Mouse (Mus musculus): ENCODE measurements around the gene Sumo2. TPM values are rescaled to one million over a fixed set of nuclear protein-coding genes. Genes with fewer than 3 reads are reported as not detected.
"Not testable (repeated sequence)": the region's sequence is repeated elsewhere in the genome, so short reads cannot be mapped to it uniquely, and the experiment has no call there.

The Sumo2 gene
- total RNA-seq, 1 experiment = 579 TPM

DNA sequence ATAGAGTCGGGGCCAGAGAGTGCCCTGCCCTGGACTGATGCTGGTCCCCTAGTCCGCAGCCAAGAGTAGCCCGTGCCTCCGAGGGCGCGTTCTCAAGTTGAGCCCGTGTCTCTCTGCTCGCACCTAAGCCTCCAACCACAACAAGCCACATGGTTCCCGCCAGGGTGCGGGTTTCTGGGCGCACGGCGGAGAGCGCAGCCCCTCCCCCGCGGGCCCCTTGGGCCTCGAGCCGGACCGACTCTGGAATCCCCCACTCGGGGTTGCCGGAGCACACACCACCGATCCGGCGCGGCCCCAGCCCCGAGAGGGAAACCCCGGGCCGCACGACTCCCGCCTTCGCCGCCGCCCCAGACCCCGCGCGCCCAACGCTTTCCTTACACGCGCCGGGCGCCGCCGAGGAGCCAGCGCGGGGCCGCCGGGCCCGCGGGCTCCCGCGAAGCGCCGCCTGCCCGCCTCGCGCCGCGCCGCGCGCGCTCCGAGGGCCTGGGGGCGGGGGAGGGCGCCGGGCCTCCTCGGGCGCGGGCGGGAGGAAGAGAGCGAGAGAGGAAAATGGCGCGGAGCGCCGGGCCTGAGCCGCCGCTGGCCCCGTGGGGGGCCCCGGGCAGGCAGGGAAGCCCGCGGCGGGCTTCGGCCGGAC lies 557 bp downstream of the Sumo2 start:
- H3K9ac ChIP-seq (ENCODE audit: insufficient read depth, low read depth, low read length, poor library complexity, severe bottlenecking) = peak overlapping the region; percentile 99
- TF ChIP-seq MAFK (IDR thresholded peaks at IDR 0.05; ENCODE audit: insufficient read depth, low read depth, low read length) = no peak
- H3K27ac ChIP-seq (ENCODE audit: insufficient read depth, low read depth, low read length, poor library complexity, severe bottlenecking) = peak overlapping the region; percentile 97
- H3K36me3 ChIP-seq (ENCODE audit: control insufficient read depth, insufficient read depth, low read length, poor library complexity, severe bottlenecking) = peaks cover 24% of the 10 kb centered on the region
- H3K4me3 ChIP-seq (ENCODE audit: insufficient read depth in 1 of 2, low read depth in 1 of 2, low read length in 2 of 2, poor library complexity in 1 of 2, severe bottlenecking in 1 of 2) = peak overlapping the region; percentile 84 to 99
- peaks cover 3 to 6% of the 10 kb centered on the region in 2 experiments for H3K4me1 ChIP-seq (ENCODE audit: control insufficient read depth in 2 of 2, insufficient read depth in 2 of 2, low read length in 2 of 2, poor library complexity in 1 of 2)
- H3K9me3 ChIP-seq (ENCODE audit: control insufficient read depth, insufficient read depth, low read depth, low read length) = no peaks in the 10 kb centered on the region
- in situ Hi-C loops (cut with MboI; ENCODE audit: low sequenced_read_pairs in 2 of 2, unreplicated experiment in 2 of 2) = no loop called here
- no peak for DNase-seq (ENCODE audit: low read depth, low spot score)

GRCm38 (mm10) chr11:115534759-115535371 lies 1.2 kb downstream of the Sumo2 start:
- H3K4me1 ChIP-seq (ENCODE audit: control insufficient read depth in 2 of 2, insufficient read depth in 2 of 2, low read length in 2 of 2, poor library complexity in 1 of 2) = peaks cover 3 to 6% of the 10 kb centered on the region in 2 experiments
- H3K9ac ChIP-seq (ENCODE audit: insufficient read depth, low read depth, low read length, poor library complexity, severe bottlenecking) = peak overlapping the region; percentile 99
- H3K4me3 ChIP-seq (ENCODE audit: insufficient read depth in 1 of 2, low read depth in 1 of 2, low read length in 2 of 2, poor library complexity in 1 of 2, severe bottlenecking in 1 of 2) = peak overlapping the region; percentile 84 to 99
- H3K36me3 ChIP-seq (ENCODE audit: control insufficient read depth, insufficient read depth, low read length, poor library complexity, severe bottlenecking) = peaks cover 24% of the 10 kb centered on the region
- DNase-seq (ENCODE audit: low read depth, low spot score) = no peak
- in situ Hi-C loops (cut with MboI; ENCODE audit: low sequenced_read_pairs in 2 of 2, unreplicated experiment in 2 of 2) = no loop called here
- TF ChIP-seq CHD2 (IDR thresholded peaks at IDR 0.05; ENCODE audit: low read depth, low read length) (no peak), ZC3H11A (IDR thresholded peaks at IDR 0.05; ENCODE audit: borderline replicate concordance, low read depth, low read length) (no peak), MAFK (IDR thresholded peaks at IDR 0.05; ENCODE audit: insufficient read depth, low read depth, low read length) (no peak), HCFC1 (IDR thresholded peaks at IDR 0.05; ENCODE audit: borderline replicate concordance, insufficient read depth, low read length) (no peak), ZNF384 (IDR thresholded peaks at IDR 0.05; ENCODE audit: low read depth, low read length) (no peak)
- H3K9me3 ChIP-seq (ENCODE audit: control insufficient read depth, insufficient read depth, low read depth, low read length) = no peaks in the 10 kb centered on the region
- peak overlapping the region; percentile 97; the same call in 1 of the 2 replicates for H3K27ac ChIP-seq (ENCODE audit: insufficient read depth, low read depth, low read length, poor library complexity, severe bottlenecking)

DNA sequence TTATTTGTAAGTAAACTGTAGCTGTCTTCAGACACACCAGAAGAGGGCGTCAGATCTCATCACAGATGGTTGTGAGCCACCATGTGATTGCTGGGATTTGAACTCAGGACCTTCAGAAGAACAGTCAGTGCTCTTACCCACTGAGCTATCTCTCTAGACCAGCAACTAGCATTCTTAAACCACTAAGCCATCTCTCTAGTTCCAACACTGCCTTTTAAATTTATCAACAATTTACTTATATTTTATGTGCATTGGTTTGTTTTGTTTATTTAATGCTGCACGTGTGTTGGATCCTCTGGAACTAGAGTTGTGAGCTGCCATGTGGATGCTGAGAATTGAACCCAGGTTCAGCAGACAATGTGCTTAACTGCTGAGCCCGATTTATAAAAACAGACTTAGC lies 9.6 kb downstream of the Sumo2 start:
- H3K4me1 ChIP-seq (ENCODE audit: control insufficient read depth in 2 of 2, insufficient read depth in 2 of 2, low read length in 2 of 2, poor library complexity in 1 of 2); in situ Hi-C loops (cut with MboI; ENCODE audit: low sequenced_read_pairs in 2 of 2, unreplicated experiment in 2 of 2); H3K4me3 ChIP-seq (ENCODE audit: insufficient read depth in 1 of 2, low read depth in 1 of 2, low read length in 2 of 2, poor library complexity in 1 of 2, severe bottlenecking in 1 of 2); H3K27ac ChIP-seq (ENCODE audit: insufficient read depth, low read depth, low read length, poor library complexity, severe bottlenecking); H3K9ac ChIP-seq (ENCODE audit: insufficient read depth, low read depth, low read length, poor library complexity, severe bottlenecking); H3K9me3 ChIP-seq (ENCODE audit: control insufficient read depth, insufficient read depth, low read depth, low read length); DNase-seq (ENCODE audit: low read depth, low spot score): not testable (repeated sequence)
- peaks cover 37% of the 10 kb centered on the region for H3K36me3 ChIP-seq (ENCODE audit: control insufficient read depth, insufficient read depth, low read length, poor library complexity, severe bottlenecking)

DNA sequence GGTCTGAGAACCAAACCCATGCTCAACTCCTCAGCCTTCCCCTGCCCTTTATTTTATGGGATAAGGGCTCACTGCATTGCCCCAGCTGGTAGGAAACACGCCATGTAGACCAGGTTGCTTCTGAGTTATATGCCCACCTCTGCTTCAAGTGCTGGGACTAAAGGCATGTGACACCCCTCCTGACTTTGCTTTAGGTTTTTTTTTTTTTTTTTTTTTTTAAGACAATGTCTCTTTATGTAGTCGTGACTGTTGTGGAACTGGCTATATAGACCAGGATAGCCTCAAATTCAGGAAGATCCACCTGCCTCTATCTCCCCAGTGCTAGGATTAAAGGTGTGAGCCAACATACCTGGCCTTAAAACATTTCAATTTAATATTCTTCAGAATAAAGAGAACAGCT lies 13.4 kb downstream of the Sumo2 start:
- H3K36me3 ChIP-seq (ENCODE audit: control insufficient read depth, insufficient read depth, low read length, poor library complexity, severe bottlenecking) = peaks cover 24% of the 10 kb centered on the region
- no peak for DNase-seq (ENCODE audit: low read depth, low spot score)
- in situ Hi-C loops (cut with MboI; ENCODE audit: low sequenced_read_pairs in 2 of 2, unreplicated experiment in 2 of 2) = no loop called here
- no peak overlapping the region for H3K4me3 ChIP-seq (ENCODE audit: insufficient read depth in 1 of 2, low read depth in 1 of 2, low read length in 2 of 2, poor library complexity in 1 of 2, severe bottlenecking in 1 of 2)
- TF ChIP-seq ZNF384 (IDR thresholded peaks at IDR 0.05; ENCODE audit: low read depth, low read length) = peak; percentile 68
- TF ChIP-seq HCFC1 (IDR thresholded peaks at IDR 0.05; ENCODE audit: borderline replicate concordance, insufficient read depth, low read length) = no peak
- TF ChIP-seq MAFK (IDR thresholded peaks at IDR 0.05; ENCODE audit: insufficient read depth, low read depth, low read length) = no peak
- H3K4me1 ChIP-seq (ENCODE audit: control insufficient read depth in 2 of 2, insufficient read depth in 2 of 2, low read length in 2 of 2, poor library complexity in 1 of 2) = peaks cover 0 to 2% of the 10 kb centered on the region in 2 experiments; a peak in 1 of 4 replicates
- no peak overlapping the region for H3K9ac ChIP-seq (ENCODE audit: insufficient read depth, low read depth, low read length, poor library complexity, severe bottlenecking)
- no peaks in the 10 kb centered on the region for H3K9me3 ChIP-seq (ENCODE audit: control insufficient read depth, insufficient read depth, low read depth, low read length)
- no peak overlapping the region for H3K27ac ChIP-seq (ENCODE audit: insufficient read depth, low read depth, low read length, poor library complexity, severe bottlenecking)

GRCm38 (mm10) chr11:115522238-115522637 lies 13.8 kb downstream of the Sumo2 start:
- Histone ChIP-seq H3K4me3 (ENCODE audit: insufficient read depth in 1 of 2, low read depth in 1 of 2, low read length in 2 of 2, poor library complexity in 1 of 2, severe bottlenecking in 1 of 2) (no peak overlapping the region), H3K27ac (ENCODE audit: insufficient read depth, low read depth, low read length, poor library complexity, severe bottlenecking) (no peak overlapping the region), H3K36me3 (ENCODE audit: control insufficient read depth, insufficient read depth, low read length, poor library complexity, severe bottlenecking) (peaks cover 19% of the 10 kb centered on the region), H3K9me3 (ENCODE audit: control insufficient read depth, insufficient read depth, low read depth, low read length) (no peaks in the 10 kb centered on the region), H3K9ac (ENCODE audit: insufficient read depth, low read depth, low read length, poor library complexity, severe bottlenecking) (no peak overlapping the region), H3K4me1 (ENCODE audit: control insufficient read depth in 2 of 2, insufficient read depth in 2 of 2, low read length in 2 of 2, poor library complexity in 1 of 2) (peaks cover 0 to 2% of the 10 kb centered on the region in 2 experiments; a peak in 1 of 4 replicates)
- DNase-seq (ENCODE audit: low read depth, low spot score) = no peak
- TF ChIP-seq CHD2 (IDR thresholded peaks at IDR 0.05; ENCODE audit: low read depth, low read length) (no peak), HCFC1 (IDR thresholded peaks at IDR 0.05; ENCODE audit: borderline replicate concordance, insufficient read depth, low read length) (no peak), ZC3H11A (IDR thresholded peaks at IDR 0.05; ENCODE audit: borderline replicate concordance, low read depth, low read length) (no peak), MAFK (IDR thresholded peaks at IDR 0.05; ENCODE audit: insufficient read depth, low read depth, low read length) (no peak), ZNF384 (IDR thresholded peaks at IDR 0.05; ENCODE audit: low read depth, low read length) (no peak)
- in situ Hi-C loops (cut with MboI; ENCODE audit: low sequenced_read_pairs in 2 of 2, unreplicated experiment in 2 of 2) = no loop called here

Measured in ES-E14 (cell line).